Mouse (Mus musculus): ENCODE measurements at regions not wholly inside any gene's neighbourhood (a gene's known extent, or its start where the extent isn't known, plus 50 kb on each side); places are given as distances from the start of the nearest gene placed in this dataset.

- peak; percentile 62 for DNase-seq (ENCODE audit: low spot score)
Observed at GRCm38 (mm10) chr10:99641784-99642183, 117.7 kb downstream of the Csl start.

GRCm38 (mm10) chr10:99642201-99642827 lies 117.1 kb downstream of the Csl start:
- no peak for DNase-seq (ENCODE audit: low spot score)

GRCm38 (mm10) chr10:99644981-99645380 lies 114.5 kb downstream of the Csl start:
- DNase-seq (ENCODE audit: low spot score): no peak

GRCm38 (mm10) chr10:99652011-99652410 lies 107.4 kb downstream of the Csl start:
- no peak for DNase-seq (ENCODE audit: low spot score)

GRCm38 (mm10) chr10:99654284-99654683 lies 105.2 kb downstream of the Csl start:
- DNase-seq (ENCODE audit: low spot score): no peak

GRCm38 (mm10) chr10:99676557-99677098 lies 82.8 kb downstream of the Csl start:
- DNase-seq (ENCODE audit: low spot score): no peak

GRCm38 (mm10) chr10:99678096-99678495 lies 81.4 kb downstream of the Csl start:
- DNase-seq (ENCODE audit: low spot score): no peak

GRCm38 (mm10) chr10:99679813-99680212 lies 79.6 kb downstream of the Csl start:
- DNase-seq (ENCODE audit: low spot score): peak; percentile 21

- DNase-seq (ENCODE audit: low spot score): no peak
Observed at GRCm38 (mm10) chr10:99681932-99682331, 77.5 kb downstream of the Csl start.

- no peak for DNase-seq (ENCODE audit: low spot score)
Observed at GRCm38 (mm10) chr10:99682350-99682749, 77.1 kb downstream of the Csl start.

GRCm38 (mm10) chr10:99683310-99683709 lies 76.1 kb downstream of the Csl start:
- DNase-seq (ENCODE audit: low spot score): no peak

- no peak for DNase-seq (ENCODE audit: low spot score)
Observed at GRCm38 (mm10) chr10:99685911-99686310, 73.5 kb downstream of the Csl start.

- no peak for DNase-seq (ENCODE audit: low spot score)
Observed at GRCm38 (mm10) chr10:99687011-99687410, 72.4 kb downstream of the Csl start.

- no peak for DNase-seq (ENCODE audit: low spot score)
Observed at GRCm38 (mm10) chr10:99697696-99698095, 61.8 kb downstream of the Csl start.

GRCm38 (mm10) chr10:99699498-99699897 lies 60.0 kb downstream of the Csl start:
- no peak for DNase-seq (ENCODE audit: low spot score)

GRCm38 (mm10) chr10:99700052-99700777 lies 59.2 kb downstream of the Csl start:
- no peak for DNase-seq (ENCODE audit: low spot score)
